Mouse (Mus musculus): ENCODE results near the gene Pigx.

DNA sequence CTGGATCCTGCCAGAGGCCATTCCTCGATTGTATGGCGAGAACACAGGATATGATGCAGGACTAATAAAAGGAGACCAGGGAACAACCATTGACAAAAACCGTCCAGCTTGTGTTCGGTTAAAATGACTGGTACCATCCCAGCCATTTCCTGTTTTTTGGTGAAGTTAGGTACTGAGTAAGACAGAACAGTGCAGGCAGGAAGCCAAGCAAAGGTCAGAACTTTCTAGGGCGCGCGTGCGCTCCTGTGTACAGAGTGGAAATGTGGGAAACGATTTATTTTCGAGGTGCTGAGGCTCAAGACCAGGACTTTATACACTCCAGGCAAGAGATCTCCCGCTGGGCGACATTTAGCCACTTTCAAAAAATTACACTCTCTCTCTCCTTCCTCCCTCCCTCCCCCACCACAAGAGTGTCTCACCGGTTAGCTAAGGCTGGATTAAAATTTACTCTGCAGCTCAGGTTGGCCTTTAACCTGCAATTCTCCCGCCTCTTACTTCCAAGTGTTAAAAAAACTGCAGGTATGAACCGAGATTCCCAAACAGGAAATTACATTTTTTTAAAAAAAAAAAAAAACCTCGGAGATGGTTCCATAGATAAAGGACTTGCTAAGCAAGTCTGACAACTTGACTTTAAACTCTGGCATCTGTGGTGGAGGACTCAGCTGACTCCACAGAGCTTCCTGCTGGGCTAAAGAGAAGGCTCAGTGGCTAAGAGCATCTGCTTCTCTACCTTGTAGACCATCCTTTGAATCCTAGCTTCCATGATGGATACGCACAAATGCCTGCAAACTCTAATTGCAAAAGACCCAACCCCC lies 11.7 kb downstream of the Pigx start:
- TF ChIP-seq POLR2A (IDR thresholded peaks at IDR 0.05; ENCODE audit: insufficient read depth, low read depth, low read length) (no peak), CTCF (IDR thresholded peaks at IDR 0.05; ENCODE audit: insufficient read depth, low read depth, low read length) (no peak)

Data from olfactory bulb, adult 2 months (tissue).